Mouse (Mus musculus) adrenal gland, postnatal 4 days (tissue): ENCODE measurements around the gene Lgals3bp. TPM values are rescaled to one million over a fixed set of nuclear protein-coding genes. Genes with fewer than 3 reads are reported as not detected.

Experiments
- DNase-seq, 2 experiments: peaks; one replicate each; pipeline ENCODE4 v3.0.0; 2021 to 2022; ENCODE audit warnings: low spot score in 2 of 2, mixed read lengths in 2 of 2
- long read RNA-seq, 2 experiments: library from polyadenylated mRNA; stranded (forward); transcript quantifications; one replicate each; pipeline ENCODE4 v2.0.0; 2021
- total RNA-seq, 2 experiments: library from RNA; stranded (reverse); gene quantifications; 2 replicates each; pipeline ENCODE4 v1.2.3; 2021

Lgals3bp gene
- 10 to 100 TPM; 60.6 to 61.6 TPM for total RNA-seq
- long read RNA-seq, experiment 1, transcript Lgals3bp-201 (6 exons, 2,330 nt), result major isoform, 13 of 21 reads
- long read RNA-seq, experiment 1, partial matches to known transcripts, result 8 of 21 reads
- long read RNA-seq, experiment 1, other reads (novel, unspliced or antisense), result 0 of 21 reads
- long read RNA-seq, experiment 2, transcript Lgals3bp-201 (6 exons, 2,330 nt), result major isoform, 14 of 31 reads
- long read RNA-seq, experiment 2, partial matches to known transcripts, result 0 of 31 reads
- long read RNA-seq, experiment 2, other reads (novel, unspliced or antisense), result 17 of 31 reads

DNA sequence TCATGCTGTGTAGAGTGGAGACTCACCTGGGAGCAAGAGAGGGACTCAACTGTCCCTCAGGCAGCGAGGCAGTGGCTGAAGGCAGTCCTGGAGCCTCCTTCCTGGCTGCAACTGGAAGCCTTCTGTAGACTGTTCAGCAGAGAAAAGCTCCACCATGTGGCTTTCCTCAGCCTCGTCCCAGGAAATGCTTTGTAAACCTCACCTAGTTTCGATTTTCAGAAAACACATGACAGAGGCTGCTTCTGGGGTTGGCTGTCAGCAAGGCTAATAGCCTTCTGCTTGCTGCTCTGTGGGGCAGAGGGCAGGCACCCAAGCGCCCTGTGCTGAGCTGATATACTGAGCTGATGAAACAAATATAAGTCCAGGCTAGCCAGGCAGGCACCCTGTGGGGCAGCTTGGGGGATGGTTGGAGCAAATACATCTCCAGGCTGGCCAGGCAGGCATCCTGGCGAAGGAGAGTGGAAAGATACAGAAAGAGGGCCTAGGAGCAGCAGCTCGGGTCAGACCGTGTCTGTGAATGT, at the start of gene Lgals3bp:
Gene Lgals3bp (minus strand): TSS at position 333 of the 521 bp plus-strand sequence.
- DNase-seq, result no peak

DNA sequence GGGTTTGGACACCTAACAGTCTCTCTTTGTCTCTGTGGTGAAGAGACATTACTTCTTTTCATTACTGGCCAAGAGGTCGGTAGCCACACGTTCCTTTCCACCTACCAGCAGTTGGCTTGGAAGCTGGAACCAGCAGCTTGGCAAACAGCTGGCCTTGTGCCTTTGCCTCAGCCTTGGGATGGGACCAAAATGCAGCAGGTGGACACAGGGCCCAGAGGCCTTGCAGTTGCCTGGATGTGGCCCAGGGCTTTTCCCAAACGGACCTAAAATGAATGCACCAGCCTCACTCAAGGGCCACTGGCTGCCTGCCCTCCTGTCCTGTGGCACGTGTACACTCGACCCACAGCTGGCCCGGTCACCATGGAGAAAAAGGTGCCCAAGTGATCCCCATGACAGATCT, 49.3 kb upstream of the Lgals3bp start:
- no peak for DNase-seq

GRCm38 (mm10) chr11:118448385-118448784, 46.5 kb upstream of the Lgals3bp start:
- no peak for DNase-seq

DNA sequence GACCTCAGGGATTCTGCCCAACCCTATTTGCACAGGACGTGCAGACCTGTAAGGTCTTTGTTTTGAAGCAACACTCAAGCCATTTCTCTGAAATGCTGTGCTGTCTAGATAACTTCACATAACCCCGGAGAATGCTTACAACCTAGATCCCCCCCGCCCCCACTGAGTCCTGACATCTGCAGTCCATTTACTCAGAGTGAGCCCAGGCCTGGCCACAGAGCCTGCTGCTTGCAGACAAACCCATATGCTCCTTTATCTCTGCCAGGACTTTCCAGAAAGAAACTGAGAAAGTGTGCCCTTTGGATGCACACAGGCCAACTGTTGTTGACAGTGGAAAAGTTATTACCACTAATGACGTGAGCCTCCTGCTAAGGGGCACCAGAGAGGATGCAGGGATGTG, 45.5 kb upstream of the Lgals3bp start:
- no peak for DNase-seq

- no peak for DNase-seq
These were observed 44.0 kb upstream of the Lgals3bp start for GRCm38 (mm10) chr11:118445843-118446242.

GRCm38 (mm10) chr11:118443201-118443970, 41.5 kb upstream of the Lgals3bp start:
- DNase-seq, result peak; percentile 62 to 76

DNA sequence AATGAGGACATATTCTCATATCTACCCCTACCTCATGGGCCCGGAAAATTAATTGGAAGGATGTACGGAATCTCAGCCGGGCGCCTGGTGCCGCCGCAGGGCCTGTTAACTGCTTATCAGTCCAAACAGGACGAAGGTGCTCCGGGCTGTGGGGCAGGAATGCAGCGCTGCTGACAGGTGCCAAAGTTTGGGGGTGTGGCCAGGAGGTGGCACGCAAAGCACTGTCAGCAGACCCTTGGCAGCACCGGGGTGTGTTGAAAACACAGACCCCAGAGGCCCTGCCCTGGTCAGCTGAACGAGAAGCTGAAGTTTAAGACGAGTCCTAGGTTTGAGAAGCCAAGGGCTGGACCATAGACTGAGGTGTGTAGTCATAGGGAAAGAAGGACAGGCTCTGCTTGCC, 40.8 kb upstream of the Lgals3bp start:
- DNase-seq, result no peak

DNA sequence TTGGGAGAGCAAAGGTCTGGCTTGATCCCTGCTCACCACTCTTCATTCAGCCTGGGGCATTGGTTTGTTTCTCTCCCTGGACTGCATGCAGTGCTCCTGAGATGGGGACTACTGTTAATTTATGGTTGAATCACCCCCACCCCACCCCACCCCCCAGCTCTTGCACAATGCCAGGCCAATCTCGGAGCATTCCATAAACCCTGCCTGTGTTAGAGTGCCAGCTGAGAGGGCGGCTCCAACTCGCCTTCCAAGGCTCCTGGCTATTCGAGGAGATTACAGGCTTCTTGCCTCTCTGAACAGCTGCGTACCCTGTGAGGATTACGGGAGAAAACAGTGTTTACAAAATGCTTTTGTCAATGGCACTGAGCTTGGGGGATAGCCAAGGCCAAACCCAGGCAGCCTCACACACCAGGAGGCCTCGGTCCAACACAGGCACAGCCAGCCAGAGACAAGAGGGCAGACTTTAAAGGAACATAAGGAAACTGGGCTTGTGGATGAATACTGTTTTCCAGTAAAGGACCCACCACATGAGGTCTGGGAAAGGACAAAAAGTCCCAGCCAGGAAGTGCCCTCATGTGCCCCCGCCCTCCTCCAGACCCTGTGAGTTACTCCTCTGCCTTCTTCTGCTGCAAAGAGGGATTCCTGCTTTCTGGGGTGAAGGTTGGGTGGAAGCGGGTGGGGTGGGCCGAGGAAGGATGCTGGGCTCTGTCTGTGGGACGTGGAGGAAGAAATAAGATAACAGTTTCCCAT, 36.9 kb upstream of the Lgals3bp start:
- no peak for DNase-seq

DNA sequence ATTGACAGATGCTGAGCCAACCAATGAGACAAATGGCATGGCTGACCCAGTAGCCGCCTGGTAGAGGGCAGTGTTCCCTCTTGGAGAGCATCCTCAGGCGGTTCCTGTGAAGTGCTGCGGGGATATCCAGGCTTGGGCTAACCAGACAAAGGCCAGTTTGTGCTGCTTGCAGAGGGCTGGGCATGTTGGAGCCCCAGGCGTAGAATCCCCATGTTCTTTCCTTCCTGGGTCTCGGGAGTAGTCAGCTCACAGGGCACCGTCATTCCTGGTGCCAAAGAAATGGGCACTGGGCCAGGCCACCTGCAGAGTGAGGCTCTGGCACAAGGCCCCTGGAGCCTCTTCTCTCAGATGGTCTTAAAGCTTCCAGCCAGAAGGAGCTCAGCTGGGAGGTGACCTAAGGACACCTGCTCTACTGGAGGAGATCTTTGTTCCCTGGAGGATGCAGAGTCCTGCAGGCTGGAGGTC, 34.6 kb upstream of the Lgals3bp start:
- no peak for DNase-seq

- DNase-seq, result no peak
These were observed 32.2 kb upstream of the Lgals3bp start for GRCm38 (mm10) chr11:118434093-118434492.

DNA sequence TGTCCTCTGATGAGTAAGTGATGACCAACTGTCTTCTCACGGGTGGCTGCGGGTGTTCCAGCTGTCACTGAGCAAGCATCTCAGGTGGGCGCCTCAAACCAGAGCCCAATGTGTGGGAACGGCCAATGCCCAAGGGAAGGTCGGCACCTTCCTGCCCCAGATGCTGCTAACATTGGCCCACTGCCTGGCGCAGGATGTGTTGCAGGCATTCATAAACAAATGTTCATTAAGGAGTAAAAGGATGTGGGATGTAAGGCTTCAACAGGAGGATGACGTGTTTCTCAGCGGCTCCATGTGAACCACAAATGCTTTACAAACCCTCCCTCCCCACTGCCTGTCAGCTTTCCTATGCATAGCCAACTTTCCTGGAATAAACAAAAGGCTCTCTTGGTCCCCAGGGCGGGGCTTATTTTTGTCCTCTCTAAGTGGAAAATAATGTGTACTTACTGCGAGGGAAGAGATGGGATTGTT, 31.5 kb upstream of the Lgals3bp start:
- DNase-seq, result no peak

GRCm38 (mm10) chr11:118431100-118431948, 29.4 kb upstream of the Lgals3bp start:
- no peak for DNase-seq

- no peak for DNase-seq
These were observed 28.5 kb upstream of the Lgals3bp start for GRCm38 (mm10) chr11:118430291-118430885.

DNA sequence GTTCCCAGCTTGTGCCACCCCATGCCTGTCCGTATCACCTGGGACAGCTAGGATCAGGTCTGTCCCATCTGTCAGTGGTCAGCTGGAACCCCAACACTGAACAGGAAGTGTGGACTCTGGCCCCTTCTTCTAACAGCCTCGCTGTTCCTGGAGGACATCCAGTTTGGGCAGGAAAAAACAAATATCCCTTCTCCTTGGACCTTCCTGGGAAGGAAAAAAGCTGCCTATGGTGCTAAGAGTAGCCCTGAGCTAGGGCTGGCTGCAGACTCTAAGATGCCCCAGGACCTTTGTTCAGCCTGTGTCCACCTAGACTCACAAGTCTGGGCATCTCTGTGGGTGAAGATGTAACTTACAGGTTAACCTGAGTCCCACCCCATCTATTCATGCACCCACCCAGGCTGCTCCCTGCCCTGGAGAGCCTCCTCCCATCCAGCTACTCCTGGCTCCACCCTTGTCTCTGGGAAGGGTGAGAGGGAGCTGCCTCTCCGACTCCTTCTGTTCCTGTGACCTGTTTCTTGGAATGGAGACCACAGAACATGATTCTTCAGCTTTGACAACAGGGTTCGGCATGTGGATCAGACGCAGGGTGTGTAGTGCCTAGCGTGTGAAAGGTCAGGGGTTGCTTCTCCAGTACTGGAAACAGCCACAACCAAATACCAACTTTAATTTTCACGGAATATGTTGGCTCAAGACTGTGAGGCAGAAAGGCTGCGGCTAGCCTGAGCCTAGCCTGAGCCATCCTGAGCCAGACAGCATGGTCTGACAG, 27.2 kb upstream of the Lgals3bp start:
- DNase-seq, result no peak

GRCm38 (mm10) chr11:118428460-118428868, 26.6 kb upstream of the Lgals3bp start:
- no peak for DNase-seq

- DNase-seq, result no peak
These were observed 26.1 kb upstream of the Lgals3bp start, which contains the start of gene C1qtnf1 for GRCm38 (mm10) chr11:118427986-118428385. TSS of gene C1qtnf1 (plus strand) at chr11:118428203.

- no peak for DNase-seq
These were observed 25.4 kb upstream of the Lgals3bp start for GRCm38 (mm10) chr11:118427266-118427779.

DNA sequence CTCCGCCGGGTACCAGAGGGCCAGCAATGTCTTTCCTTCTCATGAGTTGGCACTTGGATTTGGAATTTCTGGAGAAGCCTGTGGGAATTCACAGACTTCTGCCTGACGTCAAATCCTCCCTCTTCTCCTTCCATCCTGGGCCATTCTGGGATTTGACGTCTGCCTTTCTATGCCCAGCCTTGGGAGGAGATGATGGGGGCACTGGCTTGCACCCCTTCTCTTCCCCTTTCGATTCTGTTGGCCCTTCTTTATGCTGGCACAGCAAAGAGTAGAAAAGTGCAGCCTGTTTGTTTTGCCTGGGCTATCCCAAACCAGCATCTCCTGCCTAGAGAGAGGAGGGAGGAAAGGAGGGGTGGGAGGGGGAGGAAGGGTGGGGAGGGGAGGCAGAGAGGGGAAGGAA, 24.9 kb upstream of the Lgals3bp start:
- no peak for DNase-seq
